Mouse (Mus musculus): ENCODE data around the gene Atad1. TPM values are rescaled to one million over a fixed set of nuclear protein-coding genes. Genes with fewer than 3 reads are reported as not detected.
"Not testable (repeated sequence)": the region's sequence is repeated elsewhere in the genome, so short reads cannot be mapped to it uniquely, and the experiment has no call there.

Gene Atad1
- total and polyA plus RNA-seq, 3 experiments, result 25.2 to 104 (median 82.1) TPM

DNA sequence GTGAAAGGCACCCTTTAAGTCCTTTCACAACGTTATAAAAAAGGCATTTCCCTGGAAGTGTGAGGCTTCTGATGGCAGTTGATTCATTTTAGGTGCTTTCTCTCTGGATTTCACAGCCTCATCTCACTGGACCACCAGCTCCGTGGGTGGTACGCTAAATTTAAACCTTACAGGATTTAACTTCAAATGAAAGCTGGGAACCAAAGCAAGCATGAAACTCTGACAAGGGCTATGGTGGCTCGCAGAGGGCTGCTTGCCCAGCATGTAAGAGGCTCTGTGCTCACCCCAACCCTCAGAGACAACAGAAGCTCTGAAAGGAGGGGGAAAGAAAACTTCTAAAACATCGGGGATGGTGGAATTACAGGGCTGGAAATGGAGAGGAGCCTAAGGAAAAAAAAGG lies 51.9 kb downstream of the Atad1 start:
- Histone ChIP-seq H3K27ac (no peak overlapping the region), H3K36me3 (ENCODE audit: control insufficient read depth, insufficient read depth, low read length) (no peaks in the 10 kb centered on the region; the same call in 1 of the 2 replicates), H3K27me3 (ENCODE audit: control insufficient read depth, insufficient read depth, low read length) (no peaks in the 10 kb centered on the region), H3K9ac (ENCODE audit: low read depth, low read length) (no peak overlapping the region), H3K79me2 (replicated peaks; ENCODE audit: control insufficient read depth, insufficient read depth, low read length) (no peaks in the 10 kb centered on the region), H3K4me3 (no peak overlapping the region), H3K4me1 (ENCODE audit: control insufficient read depth, insufficient read depth, low read length) (no peaks in the 10 kb centered on the region; the same call in 1 of the 2 replicates)
- 87% methylated on average over 5 of the region's 5 CpGs for WGBS
- intact Hi-C loops (cut with DNase I), result loop anchor here (5.0 kb wide), 1 partner anchor 715 kb away; no protein-coding TSS in a partner anchor
- DNase-seq, result no peak
- TF ChIP-seq POLR2A (IDR thresholded peaks at IDR 0.05; ENCODE audit: insufficient read depth, low read depth, low read length) (no peak), EP300 (IDR thresholded peaks at IDR 0.05; ENCODE audit: insufficient read depth, low read depth, low read length) (no peak), CTCF (IDR thresholded peaks at IDR 0.05) (no peak)

- no peaks in the 10 kb centered on the region; the same call in 1 of the 2 replicates for H3K36me3 ChIP-seq (ENCODE audit: control insufficient read depth, insufficient read depth, low read length)
- 94% methylated on average over 5 of the region's 5 CpGs for WGBS
- H3K4me1 ChIP-seq (ENCODE audit: control insufficient read depth, insufficient read depth, low read length), result no peaks in the 10 kb centered on the region
- TF ChIP-seq EP300 (IDR thresholded peaks at IDR 0.05; ENCODE audit: insufficient read depth, low read depth, low read length) (no peak), CTCF (IDR thresholded peaks at IDR 0.05) (no peak), POLR2A (IDR thresholded peaks at IDR 0.05; ENCODE audit: insufficient read depth, low read depth, low read length) (no peak)
- no peaks in the 10 kb centered on the region for H3K79me2 ChIP-seq (replicated peaks; ENCODE audit: control insufficient read depth, insufficient read depth, low read length)
- no peaks in the 10 kb centered on the region for H3K27me3 ChIP-seq (ENCODE audit: control insufficient read depth, insufficient read depth, low read length)
- H3K27ac ChIP-seq, result no peak overlapping the region
- intact Hi-C loops (cut with DNase I), result no loop called here
- no peak overlapping the region for H3K4me3 ChIP-seq
- no peak overlapping the region for H3K9ac ChIP-seq (ENCODE audit: low read depth, low read length)
- DNase-seq, result no peak
These were observed 56.5 kb downstream of the Atad1 start for GRCm38 (mm10) chr19:32683081-32683480.

GRCm38 (mm10) chr19:32680894-32681293 lies 58.7 kb downstream of the Atad1 start:
- 69% methylated on average over 2 of the region's 2 CpGs for WGBS
- H3K4me1 ChIP-seq (ENCODE audit: control insufficient read depth, insufficient read depth, low read length), result no peaks in the 10 kb centered on the region
- H3K27ac ChIP-seq, result no peak overlapping the region
- no peaks in the 10 kb centered on the region for H3K27me3 ChIP-seq (ENCODE audit: control insufficient read depth, insufficient read depth, low read length)
- intact Hi-C loops (cut with DNase I), result no loop called here
- peak overlapping the region; percentile 18; the same call in 1 of the 2 replicates for H3K4me3 ChIP-seq
- H3K9ac ChIP-seq (ENCODE audit: low read depth, low read length), result no peak overlapping the region
- TF ChIP-seq CTCF (IDR thresholded peaks at IDR 0.05), result no peak
- TF ChIP-seq POLR2A (IDR thresholded peaks at IDR 0.05; ENCODE audit: insufficient read depth, low read depth, low read length), result no peak
- no peak for TF ChIP-seq EP300 (IDR thresholded peaks at IDR 0.05; ENCODE audit: insufficient read depth, low read depth, low read length)
- H3K36me3 ChIP-seq (ENCODE audit: control insufficient read depth, insufficient read depth, low read length), result no peaks in the 10 kb centered on the region; the same call in 1 of the 2 replicates
- no peaks in the 10 kb centered on the region for H3K79me2 ChIP-seq (replicated peaks; ENCODE audit: control insufficient read depth, insufficient read depth, low read length)
- DNase-seq, result no peak

- no peak for DNase-seq
- H3K9ac ChIP-seq (ENCODE audit: low read depth, low read length), result no peak overlapping the region
- H3K4me3 ChIP-seq, result no peak overlapping the region
- no peaks in the 10 kb centered on the region; the same call in 1 of the 2 replicates for H3K36me3 ChIP-seq (ENCODE audit: control insufficient read depth, insufficient read depth, low read length)
- no peaks in the 10 kb centered on the region for H3K27me3 ChIP-seq (ENCODE audit: control insufficient read depth, insufficient read depth, low read length)
- no peaks in the 10 kb centered on the region for H3K4me1 ChIP-seq (ENCODE audit: control insufficient read depth, insufficient read depth, low read length)
- no peak overlapping the region for H3K27ac ChIP-seq
- TF ChIP-seq CTCF (IDR thresholded peaks at IDR 0.05) (no peak), EP300 (IDR thresholded peaks at IDR 0.05; ENCODE audit: insufficient read depth, low read depth, low read length) (no peak), POLR2A (IDR thresholded peaks at IDR 0.05; ENCODE audit: insufficient read depth, low read depth, low read length) (no peak)
- H3K79me2 ChIP-seq (replicated peaks; ENCODE audit: control insufficient read depth, insufficient read depth, low read length), result no peaks in the 10 kb centered on the region
- 92% methylated on average over 3 of the region's 3 CpGs for WGBS
- intact Hi-C loops (cut with DNase I), result no loop called here
These were observed 63.8 kb downstream of the Atad1 start for GRCm38 (mm10) chr19:32675766-32676165.

- H3K4me3 ChIP-seq; H3K79me2 ChIP-seq (replicated peaks; ENCODE audit: control insufficient read depth, insufficient read depth, low read length); H3K4me1 ChIP-seq (ENCODE audit: control insufficient read depth, insufficient read depth, low read length); H3K27me3 ChIP-seq (ENCODE audit: control insufficient read depth, insufficient read depth, low read length); H3K27ac ChIP-seq; H3K9ac ChIP-seq (ENCODE audit: low read depth, low read length); H3K36me3 ChIP-seq (ENCODE audit: control insufficient read depth, insufficient read depth, low read length); DNase-seq; intact Hi-C loops (cut with DNase I): not testable (repeated sequence)
- WGBS, result 75% methylated on average over 1 of the region's 1 CpGs
These were observed 71.8 kb downstream of the Atad1 start for GRCm38 (mm10) chr19:32667830-32668229.

GRCm38 (mm10) chr19:32665243-32665642 lies 74.3 kb downstream of the Atad1 start:
- Histone ChIP-seq H3K9ac (ENCODE audit: low read depth, low read length) (no peak overlapping the region), H3K36me3 (ENCODE audit: control insufficient read depth, insufficient read depth, low read length) (no peaks in the 10 kb centered on the region), H3K4me1 (ENCODE audit: control insufficient read depth, insufficient read depth, low read length) (no peaks in the 10 kb centered on the region), H3K27me3 (ENCODE audit: control insufficient read depth, insufficient read depth, low read length) (no peaks in the 10 kb centered on the region), H3K4me3 (no peak overlapping the region), H3K27ac (no peak overlapping the region), H3K79me2 (replicated peaks; ENCODE audit: control insufficient read depth, insufficient read depth, low read length) (no peaks in the 10 kb centered on the region)
- 73% methylated on average over 8 of the region's 8 CpGs for WGBS
- intact Hi-C loops (cut with DNase I), result no loop called here
- no peak for TF ChIP-seq EP300 (IDR thresholded peaks at IDR 0.05; ENCODE audit: insufficient read depth, low read depth, low read length)
- TF ChIP-seq POLR2A (IDR thresholded peaks at IDR 0.05; ENCODE audit: insufficient read depth, low read depth, low read length), result no peak
- no peak for TF ChIP-seq CTCF (IDR thresholded peaks at IDR 0.05)
- DNase-seq, result no peak
